Mouse (Mus musculus): ENCODE data around the gene Pcgf5.

Pcgf5 gene

DNA sequence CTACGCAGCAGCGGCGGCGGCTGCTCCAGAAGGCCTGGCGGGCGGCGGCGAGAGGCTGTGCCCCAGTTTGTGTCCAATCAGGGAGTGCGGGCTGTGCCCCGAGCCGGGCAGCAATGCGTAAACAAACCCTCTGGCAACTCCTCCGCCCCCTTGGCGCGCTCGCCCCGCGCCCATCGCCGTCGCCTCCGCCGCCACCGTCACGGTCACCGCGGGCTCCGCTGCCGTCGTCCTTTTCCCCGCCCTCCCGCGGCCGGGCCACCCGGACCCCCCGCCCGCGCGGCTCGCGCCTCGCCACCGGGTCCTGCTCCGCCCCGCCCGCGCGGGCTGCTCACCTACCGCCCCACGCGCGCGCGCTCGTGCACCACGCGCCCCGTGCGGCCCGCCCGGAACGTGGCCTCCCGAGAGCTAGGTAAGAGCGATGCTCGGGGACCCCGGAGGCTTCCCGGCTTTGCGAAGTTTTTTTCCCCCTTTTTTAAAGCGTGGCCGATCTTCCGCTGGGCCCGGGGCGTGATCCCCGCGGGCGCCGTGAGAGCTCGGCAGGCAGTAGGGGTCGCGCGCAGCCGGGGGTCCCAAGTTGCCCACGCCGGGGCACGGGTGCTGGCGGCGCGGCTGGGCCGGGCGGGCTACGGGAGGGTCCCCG, at the start of gene Pcgf5:
Pcgf5 (plus strand) TSS at position 149 of the 640 bp plus-strand sequence.
- peak; percentile 61 for DNase-seq

DNA sequence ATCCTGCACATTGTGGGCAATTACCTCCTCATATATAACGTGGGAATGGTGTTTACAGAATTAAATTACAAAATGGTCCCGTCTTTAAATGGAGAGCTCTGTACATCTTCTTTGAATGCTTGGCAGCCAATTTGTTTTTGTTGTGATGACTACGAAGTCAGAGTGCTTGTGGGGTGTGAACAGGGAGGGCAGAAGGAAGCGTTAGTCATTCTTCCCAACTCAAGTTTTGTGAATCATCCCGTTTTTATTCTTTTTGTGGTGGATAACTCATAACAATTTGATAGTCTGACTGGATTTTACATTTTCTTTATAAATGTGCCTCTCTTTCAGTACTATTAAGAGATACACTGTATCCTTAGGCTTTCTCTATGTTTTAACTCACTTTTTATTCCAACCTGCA, 42.6 kb upstream of the Pcgf5 start:
- DNase-seq = no peak

DNA sequence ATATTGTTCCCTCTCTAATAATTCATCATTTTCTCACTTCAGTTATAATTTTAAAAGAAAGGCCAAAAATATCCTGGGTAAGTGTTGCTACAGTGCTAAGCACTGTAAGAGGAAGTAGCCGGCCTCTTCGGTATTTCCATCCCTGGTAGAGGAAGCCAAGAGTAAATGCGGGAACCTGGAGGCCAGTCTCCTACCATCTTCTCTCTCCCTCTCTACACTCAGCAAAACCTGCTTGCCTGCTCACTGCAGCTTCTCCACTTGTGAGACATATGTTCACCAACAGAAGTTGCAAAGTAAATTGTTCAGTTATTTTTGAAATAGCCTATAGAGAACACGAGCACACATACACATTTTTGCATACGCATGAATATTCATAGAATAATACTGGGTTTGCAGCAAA, 34.1 kb upstream of the Pcgf5 start:
- no peak for DNase-seq

DNA sequence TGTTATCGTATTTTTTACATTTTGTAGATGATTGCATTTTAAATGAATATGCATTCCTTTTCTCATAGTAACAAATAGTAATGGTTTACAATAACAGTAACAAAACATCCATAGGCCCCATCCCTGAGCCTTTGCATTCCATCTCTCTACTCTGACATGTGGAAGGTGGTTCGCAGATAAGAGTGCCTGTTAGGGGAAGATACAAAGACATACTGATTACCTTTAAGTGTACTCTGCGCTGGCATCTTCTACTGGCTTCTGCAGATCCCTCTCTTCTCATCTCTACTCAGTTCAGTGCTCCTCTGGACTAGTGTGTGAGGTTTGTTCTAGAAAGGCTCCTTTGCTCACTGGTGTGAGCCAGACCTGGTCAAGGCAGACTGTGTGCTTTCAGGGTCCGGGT, 28.4 kb upstream of the Pcgf5 start:
- peak; percentile 12 for DNase-seq

DNA sequence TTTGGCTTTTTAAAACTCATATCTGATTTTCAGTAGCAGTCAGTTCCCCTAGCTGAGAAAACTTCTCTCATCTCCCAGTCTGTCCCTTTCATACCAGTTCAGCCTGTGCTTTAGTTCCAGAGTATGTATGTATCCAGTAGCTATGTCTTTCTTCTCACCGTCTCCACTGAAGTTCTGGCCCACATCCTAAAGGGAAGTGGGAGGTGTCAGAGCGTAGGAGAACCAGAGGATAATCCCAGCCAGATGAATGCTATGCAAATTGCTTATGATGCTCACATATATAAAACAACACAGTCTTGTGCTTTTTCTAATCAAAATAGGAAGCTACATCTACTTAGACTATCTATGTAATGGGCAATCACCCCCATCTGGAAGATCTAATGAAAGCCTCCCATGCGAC, 27.0 kb upstream of the Pcgf5 start:
- no peak for DNase-seq

DNA sequence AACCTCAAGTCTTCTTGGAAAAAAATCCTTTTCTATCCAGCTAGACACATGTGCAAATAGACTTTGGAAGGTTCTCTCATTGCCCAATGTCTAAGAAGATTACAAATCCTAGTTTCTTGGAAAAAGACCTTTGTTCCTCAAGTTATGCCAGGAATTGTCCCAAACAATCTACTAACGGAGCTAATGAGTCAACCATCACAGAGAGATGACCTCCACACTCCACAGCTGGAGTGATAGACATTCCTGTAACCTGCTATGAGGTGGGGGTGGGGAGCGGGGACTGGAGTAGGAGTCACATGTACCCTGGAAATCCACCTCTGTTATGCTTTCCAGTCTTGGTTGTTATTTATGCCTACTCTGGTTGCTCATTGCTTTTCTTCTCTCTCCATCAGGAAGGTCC, 24.8 kb upstream of the Pcgf5 start:
- DNase-seq = no peak

DNA sequence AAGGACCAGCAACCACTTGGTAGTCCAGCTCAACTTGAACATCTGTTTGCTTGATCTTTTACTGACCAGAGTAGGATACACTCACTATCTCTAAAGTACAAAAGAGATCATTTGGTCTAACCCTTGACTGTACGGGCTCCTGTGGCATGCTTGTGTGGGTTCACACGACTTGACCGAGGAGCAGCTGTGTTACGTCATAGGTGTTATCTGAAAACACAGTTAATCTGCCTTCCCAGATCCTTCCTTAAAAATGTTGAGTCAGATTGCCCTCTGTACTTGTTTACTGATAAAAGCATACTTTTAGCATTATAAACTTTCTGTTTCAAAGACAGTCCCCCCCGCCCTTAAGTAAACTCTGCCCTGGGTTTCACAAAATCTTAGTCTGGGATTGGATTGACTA, 19.4 kb upstream of the Pcgf5 start:
- no peak for DNase-seq

DNA sequence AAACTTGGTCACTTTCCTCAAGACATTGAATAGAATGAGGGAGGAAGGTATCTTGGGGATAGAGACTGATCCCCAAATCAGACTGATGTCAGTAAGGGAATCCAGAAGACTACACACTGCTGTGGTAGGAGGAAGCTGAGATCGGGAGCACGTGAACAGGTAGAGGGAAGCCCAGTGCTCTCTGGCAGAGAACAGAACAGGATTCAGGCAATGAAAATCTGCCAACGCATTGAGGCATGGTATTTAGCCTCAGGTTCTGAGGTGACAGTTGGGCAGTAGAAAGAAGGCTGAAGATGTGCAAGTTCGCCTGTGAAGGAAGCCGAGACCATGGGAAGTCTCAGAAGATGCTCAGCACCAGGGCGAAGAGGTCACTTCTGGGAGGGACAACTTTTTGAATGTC, 733 bp upstream of the Pcgf5 start:
- no peak for DNase-seq

DNA sequence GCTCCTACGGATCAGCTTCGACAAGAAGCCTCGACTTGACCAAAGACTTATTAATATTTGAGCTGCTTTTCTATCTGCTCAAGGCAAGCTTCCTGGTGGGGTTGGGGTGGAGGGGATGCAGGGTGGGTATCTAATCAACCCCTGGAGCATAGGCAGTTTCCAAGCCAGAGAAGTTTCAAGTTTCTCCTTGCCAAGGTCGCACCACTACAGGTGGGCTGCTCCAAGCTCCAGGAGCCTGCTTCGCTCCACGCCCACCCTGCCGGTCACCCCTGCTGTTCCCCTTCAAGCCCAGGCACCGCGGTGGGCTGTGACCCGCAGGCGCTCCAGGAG, 313 bp upstream of the Pcgf5 start:
- no peak for DNase-seq

DNA sequence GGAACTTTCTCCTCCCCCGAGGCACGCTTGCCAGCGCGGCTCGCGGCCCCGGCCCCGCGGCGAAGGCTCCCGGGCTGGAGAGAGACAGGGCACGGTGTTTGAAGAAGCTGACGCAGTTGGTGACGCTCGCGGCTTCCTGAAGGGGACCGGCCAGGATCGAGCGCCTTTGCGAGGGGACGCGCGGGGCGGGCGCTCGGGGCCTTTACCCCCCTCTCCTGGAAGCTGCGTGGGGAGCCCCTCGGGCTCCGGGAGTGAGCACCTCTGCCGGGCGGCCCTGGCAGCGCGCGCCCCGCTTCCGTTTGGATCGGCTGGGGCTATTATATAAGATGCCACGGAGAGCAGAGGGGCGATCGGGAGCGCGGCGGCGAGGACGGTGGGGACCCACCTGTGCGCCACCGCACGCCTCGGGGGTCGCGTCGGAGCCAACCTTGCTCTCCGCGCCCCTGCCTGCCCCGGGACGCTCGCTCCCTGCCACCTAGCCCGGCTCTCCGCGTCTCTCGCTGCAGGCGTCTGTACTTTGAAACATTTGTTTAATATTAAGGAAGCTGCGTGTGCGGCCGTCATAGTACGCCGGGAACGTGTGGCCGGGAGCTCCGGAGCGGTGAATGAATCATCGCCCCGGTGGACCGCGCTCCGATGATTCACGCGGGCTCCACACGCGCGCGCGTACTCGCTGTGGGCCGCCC, 835 bp downstream of the Pcgf5 start:
- peak; percentile 24 for DNase-seq

DNA sequence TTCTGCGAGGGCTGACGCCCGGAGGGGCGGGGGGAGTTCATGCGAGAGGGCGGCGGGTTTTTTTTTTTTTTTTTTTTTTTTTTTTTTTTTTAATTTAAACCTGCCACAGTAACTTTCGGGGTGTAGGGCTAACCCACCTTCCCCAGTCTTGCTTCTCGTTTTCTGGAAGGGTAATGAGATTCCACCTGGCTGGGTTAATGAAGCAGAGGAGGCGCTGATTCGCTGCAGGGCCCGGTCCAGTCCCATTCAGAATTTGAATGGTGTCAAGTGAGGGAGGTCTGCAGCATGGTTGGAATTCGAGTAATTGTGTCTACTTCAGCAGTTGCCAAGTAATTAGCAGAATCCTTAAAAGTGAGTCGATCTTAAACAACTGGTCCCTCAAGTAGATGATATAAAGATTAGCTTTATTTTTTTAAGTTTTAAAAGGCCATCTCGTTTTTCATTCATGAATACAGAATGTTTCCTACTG, 1.4 kb downstream of the Pcgf5 start:
- no peak for DNase-seq

DNA sequence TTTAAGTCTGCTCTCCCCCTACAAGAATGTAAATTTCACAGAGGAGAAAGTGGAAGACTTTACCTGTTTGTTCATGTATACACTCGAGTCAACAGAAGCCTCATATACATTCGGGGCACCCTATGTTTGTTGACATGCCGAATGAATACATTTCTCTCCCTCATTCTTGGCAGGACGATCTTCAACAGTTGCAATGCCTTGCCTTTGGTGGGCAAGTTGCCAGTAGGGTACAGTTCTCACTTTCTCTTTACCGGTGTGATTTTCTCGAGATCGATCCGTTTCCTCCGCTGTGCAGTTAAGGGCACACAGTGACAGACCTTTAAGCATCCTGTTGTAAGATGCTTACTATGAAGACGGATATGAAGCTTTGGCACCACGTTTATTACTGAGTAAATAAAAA, 2.1 kb downstream of the Pcgf5 start:
- DNase-seq = no peak

DNA sequence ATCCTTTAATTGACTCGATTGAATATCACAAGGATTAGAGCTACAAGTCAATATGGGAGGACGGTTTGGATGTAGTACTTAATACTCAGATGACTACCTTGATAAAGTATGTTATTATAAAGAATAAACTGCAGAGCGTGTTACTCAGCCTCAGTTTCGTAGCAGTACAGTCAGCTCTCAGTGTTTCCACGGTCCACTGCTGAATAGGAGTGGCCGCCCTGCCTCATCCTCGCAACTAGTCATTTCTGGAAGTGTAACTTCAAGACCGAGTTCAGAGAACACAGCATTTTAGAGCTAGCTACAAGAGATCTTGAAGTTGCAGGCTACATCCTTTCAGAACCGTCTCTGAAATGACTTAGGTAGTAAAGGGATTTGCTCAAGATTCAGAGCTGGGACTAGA, 2.8 kb downstream of the Pcgf5 start:
- DNase-seq = no peak

DNA sequence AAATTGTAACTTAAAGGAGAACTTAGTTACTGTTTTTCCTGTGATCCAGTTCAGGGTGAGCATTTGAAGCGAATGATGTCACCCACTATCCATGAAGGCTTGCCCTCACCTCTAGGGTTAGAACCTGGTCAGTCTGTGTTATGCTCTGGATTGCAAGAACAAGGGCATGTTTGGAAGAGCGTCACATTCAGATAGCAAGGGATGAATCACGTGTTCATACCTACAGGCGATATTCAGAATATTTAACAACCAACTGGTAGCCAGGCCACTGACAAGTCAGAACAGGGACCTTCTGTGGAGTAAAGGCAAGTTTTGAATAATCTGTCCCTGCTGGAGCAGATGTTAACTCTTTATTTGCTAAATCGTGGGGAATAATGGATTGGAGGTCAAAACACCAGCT, 14.4 kb downstream of the Pcgf5 start:
- no peak for DNase-seq

DNA sequence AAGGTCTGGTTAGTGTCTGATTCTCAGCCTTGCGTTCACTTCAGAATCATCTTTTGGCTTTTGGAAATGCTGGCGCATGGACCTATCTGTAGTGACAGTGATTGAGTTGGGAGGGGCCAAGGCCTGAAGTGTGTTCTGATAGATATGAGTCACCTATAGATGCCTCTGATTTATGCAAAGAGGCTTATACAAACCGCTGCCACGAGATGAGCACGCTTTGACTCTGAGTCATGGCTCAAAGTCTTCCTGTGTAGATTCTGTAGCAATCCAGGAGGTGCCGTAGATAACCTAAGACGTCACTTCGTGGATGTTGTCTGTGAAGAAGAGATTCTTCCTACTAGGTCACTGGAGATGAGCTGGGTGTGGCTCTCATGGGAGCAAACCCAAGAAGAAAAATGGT, 16.6 kb downstream of the Pcgf5 start:
- DNase-seq = no peak

DNA sequence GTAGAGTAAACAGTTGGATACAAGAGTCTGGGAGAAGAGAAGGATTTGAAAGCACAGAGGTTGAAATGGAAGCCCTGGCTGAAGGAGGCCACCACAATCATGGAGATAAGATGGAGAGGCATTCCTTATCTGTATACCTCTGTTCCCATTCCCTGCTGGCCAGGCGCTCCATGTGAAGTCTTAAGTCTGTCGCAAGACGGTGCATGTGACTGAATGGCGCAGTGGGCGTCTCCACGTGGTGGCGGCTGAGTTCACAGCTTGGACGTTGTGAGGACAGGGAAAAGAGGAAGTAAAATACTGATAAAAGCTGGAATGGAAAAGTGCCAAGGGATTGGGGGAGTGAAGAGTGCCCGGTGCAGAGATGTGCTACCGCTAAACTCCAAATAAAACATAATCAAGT, 23.4 kb downstream of the Pcgf5 start:
- DNase-seq = peak; percentile 18

DNA sequence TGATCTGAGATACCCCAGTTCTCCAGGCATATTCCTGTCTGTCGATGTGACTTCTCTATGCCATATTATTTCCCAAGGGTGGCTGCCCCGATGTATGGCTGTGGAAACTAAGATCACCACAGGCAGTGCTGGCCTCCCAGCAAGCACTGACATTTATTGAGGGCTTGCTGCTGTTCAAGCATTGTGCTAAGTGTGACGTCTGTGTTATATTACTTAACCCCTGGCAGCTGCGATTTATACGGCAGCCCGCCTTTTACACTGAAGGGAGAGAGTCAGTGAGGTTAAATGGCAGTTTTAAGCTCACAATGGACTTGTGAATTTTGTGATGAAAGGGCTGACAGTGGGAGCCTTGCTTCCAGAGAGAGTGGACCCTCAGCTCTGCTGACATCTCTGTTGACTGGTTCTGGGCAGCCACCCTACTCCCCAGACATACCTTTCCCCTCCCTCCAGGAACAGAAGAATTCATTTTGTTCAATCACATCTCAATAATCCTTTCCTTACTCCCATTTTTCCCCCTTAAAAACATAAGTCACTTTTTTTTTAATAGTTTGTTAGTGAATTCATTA, 25.0 kb downstream of the Pcgf5 start:
- DNase-seq = no peak

DNA sequence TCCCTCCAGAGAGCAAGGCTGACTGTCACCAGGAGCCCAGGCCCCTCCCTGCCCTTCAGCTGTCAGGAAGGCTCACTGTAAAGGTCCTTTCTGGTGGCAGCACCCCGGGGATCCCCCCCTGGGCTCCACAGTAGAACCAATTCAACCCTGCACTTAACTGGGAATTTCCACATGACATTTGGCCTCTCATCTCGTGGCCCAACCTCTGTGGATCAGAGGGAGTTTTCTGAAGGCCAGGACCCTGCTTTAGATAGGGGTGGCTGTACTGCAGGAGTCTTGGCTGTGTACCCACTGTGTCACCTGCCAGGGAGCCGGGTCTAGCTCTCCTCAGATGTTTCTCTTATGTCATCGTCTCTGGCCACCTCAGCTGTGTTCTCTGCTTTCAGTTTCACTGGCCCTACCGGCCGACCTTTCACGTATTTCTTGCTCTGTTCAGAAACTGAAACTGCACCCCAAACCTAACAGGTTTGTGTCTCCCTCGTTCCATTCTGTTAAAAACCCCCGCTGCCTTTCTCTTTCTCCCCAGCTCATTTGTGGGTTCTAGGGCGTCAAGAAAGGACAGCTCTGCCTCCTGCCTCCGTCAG, 27.2 kb downstream of the Pcgf5 start:
- no peak for DNase-seq

DNA sequence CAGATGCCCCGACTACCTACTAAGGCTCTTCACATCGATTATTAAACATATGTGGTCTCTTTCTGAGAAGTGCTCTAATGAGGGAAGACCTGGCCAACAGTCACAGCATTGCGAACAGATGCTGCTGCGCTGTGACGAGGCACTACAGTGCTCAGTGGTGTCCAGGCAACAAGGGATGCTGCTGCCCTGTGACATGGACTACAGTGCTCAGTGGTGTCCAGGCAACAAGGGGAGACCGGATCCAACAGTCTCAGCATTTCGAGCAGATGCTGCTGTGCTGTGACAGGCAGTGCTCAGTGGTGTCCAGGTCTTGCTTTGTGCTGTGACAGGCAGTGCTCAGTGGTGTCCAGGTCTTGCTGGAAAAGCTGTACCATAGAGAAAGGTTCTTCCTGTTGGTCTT, 29.6 kb downstream of the Pcgf5 start:
- DNase-seq = no peak

DNA sequence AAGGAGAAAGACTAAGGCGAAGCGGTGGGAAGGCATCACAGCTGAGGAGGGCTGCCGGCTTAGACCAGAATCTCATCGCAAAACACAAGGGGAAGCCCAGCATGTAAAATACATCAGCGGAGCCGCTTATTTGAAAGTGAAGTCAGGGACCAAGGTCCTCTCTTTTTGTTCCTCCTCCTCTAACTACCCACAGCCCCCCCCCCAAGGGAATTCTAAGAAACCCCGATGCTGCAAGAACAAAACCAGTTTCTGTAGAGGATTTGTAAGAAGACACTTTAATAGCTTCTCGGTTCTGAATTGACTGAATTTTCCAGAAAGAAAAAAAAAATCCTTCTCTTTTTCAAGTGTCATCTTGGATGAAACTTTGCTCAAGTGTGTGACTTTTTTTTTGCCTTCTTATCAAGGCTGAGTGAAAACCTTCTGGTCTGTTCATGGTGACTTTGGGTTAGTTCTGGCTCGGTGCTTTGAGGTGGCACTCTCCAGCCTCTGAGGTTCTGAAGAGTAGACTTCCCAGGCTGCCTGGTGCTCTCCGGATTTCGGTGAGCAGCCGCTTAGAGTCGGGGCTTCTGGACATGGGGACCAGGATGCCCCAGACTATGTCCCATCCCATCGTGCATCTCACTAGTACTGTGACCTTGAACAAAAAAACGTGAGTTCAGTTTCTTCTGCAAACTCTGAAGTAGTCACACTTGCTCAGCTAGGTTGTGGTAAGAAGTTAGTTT, 30.6 kb downstream of the Pcgf5 start:
- no peak for DNase-seq

DNA sequence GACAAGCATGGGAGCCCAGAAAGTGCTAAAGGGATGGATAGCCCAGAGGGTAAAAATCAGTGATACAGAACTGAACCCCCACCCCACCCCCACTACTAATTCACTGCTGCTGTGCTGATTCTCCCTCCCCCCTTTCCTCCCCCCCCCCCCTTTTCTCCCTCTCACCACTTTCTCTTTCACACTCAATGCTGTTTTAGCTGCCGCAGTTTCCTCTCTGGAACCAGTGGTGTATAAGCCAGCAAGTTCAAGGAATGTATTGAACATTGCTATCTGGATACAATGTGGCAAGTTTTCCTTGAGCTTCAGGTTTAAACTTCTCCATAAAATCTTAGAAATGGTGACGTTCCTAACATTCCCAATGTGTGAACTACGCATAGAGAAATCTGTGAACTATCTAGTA, 34.8 kb downstream of the Pcgf5 start:
- no peak for DNase-seq

DNA sequence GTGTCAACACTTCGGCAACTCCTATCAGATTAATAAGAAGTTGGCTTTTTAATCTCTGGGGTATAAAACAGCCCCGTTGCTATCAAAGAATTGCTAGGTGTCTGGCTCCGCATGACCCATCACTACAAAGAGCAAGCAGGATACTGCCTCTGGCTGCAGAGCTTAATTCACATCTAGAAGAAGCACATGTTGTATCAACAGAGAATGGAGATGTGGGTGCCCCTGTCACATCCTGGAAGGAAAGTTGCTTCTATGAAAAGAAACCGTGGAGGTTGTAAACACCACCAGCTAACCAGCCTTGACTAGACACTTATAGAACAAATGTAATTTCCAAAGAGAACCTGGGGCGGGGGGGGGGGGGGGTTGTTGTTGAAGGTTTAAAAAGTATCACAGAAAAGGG, 35.9 kb downstream of the Pcgf5 start:
- no peak for DNase-seq

DNA sequence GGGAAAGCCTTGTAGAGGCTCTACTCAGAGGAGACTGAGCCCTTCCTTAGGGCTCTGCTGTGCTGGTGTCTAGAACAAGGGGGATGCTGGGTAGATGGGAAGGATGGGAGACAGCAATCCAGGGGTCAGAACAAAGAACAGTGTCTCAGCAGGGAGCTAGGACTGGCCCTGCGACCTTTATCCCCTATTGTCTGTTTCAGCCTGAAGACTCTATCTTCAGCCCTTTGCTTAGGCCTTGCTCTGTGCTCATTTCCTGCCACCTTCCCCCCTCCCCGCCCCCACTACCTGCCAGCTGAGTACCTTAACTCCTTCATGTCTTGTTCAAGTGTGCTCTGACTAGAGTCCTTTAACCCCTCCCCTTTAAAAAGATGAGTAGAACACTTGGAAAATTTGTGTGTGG, 36.3 kb downstream of the Pcgf5 start:
- no peak for DNase-seq

DNA sequence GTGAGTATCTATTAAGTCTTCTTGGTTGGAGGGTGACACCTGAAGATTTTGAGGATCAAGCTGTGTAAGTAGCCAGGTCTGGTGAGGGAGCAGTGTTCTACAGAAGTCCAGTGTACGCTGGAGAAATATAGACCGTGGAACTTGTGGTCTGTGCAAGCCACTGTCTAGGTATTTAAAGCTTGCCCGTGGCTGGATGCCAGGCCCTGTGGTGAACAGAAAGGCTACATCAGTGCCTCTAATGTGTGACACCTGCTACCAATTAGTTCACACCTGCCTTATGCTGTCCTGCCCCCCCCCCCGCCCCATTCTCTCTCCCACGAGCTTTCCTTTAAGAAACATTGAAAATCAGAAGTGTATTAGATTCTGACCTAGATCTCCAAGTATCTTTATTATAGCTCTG, 40.4 kb downstream of the Pcgf5 start:
- no peak for DNase-seq

Data from liver (tissue).